Mouse (Mus musculus): ENCODE measurements at regions not wholly inside any gene's neighbourhood (a gene's known extent, or its start where the extent isn't known, plus 50 kb on each side); places are given as distances from the start of the nearest gene placed in this dataset.

GRCm38 (mm10) chr4:150740167-150740566 is 88.2 kb upstream of the Slc45a1 start:
- H3K27me3 ChIP-seq (ENCODE audit: control insufficient read depth in 1 of 2, insufficient read depth in 2 of 2, low read length in 2 of 2): peaks cover 0 to 4% of the 10 kb centered on the region in 2 experiments; a peak in 2 of 4 replicates
- no peaks in the 10 kb centered on the region for H3K79me2 ChIP-seq (ENCODE audit: control insufficient read depth, insufficient read depth, low read length, poor library complexity)
- no peaks in the 10 kb centered on the region for H3K36me3 ChIP-seq (ENCODE audit: control insufficient read depth in 1 of 2, insufficient read depth in 2 of 2, low read length in 2 of 2)
- H3K9ac ChIP-seq (ENCODE audit: control insufficient read depth, low read depth, low read length, poor library complexity, severe bottlenecking): no peak overlapping the region
- H3K4me3 ChIP-seq (ENCODE audit: control insufficient read depth in 1 of 2, insufficient read depth in 1 of 2, low read depth in 2 of 2, low read length in 2 of 2): no peak overlapping the region
- no peaks in the 10 kb centered on the region for H3K9me3 ChIP-seq (replicated peaks; ENCODE audit: insufficient read depth, low read length)
- TF ChIP-seq POLR2A (IDR thresholded peaks at IDR 0.05; ENCODE audit: control insufficient read depth in 1 of 2, insufficient read depth in 1 of 2, low read depth in 1 of 2, low read length in 2 of 2, poor library complexity in 1 of 2): no peak
- TF ChIP-seq TAL1 (IDR thresholded peaks at IDR 0.05; ENCODE audit: low read length): no peak
- no peak for TF ChIP-seq JUND (IDR thresholded peaks at IDR 0.05; ENCODE audit: low read depth, low read length)
- TF ChIP-seq SIN3A (IDR thresholded peaks at IDR 0.05; ENCODE audit: low read length): no peak
- no peak for TF ChIP-seq GABPA (IDR thresholded peaks at IDR 0.05; ENCODE audit: low read depth, low read length)
- TF ChIP-seq POLR2AphosphoS5 (IDR thresholded peaks at IDR 0.05; ENCODE audit: borderline replicate concordance, low read depth, low read length): no peak
- TF ChIP-seq USF1 (IDR thresholded peaks at IDR 0.05; ENCODE audit: low read depth, low read length): no peak
- TF ChIP-seq TBP (IDR thresholded peaks at IDR 0.05; ENCODE audit: low read depth, low read length): no peak
- no peak for TF ChIP-seq TCF12 (IDR thresholded peaks at IDR 0.05; ENCODE audit: low read depth, low read length)
- TF ChIP-seq MAFK (IDR thresholded peaks at IDR 0.05; ENCODE audit: borderline replicate concordance, low read depth, low read length): no peak
- TF ChIP-seq CHD2 (IDR thresholded peaks at IDR 0.05; ENCODE audit: low read length): no peak
- no peak for TF ChIP-seq ELF1 (IDR thresholded peaks at IDR 0.05; ENCODE audit: low read depth, low read length)
- TF ChIP-seq CHD1 (IDR thresholded peaks at IDR 0.05; ENCODE audit: low read depth, low read length): no peak
- no peak for TF ChIP-seq MAZ (IDR thresholded peaks at IDR 0.05; ENCODE audit: low read depth, low read length)
- TF ChIP-seq NELFE (IDR thresholded peaks at IDR 0.05; ENCODE audit: low read depth, low read length): no peak
- H3K4me1 ChIP-seq (ENCODE audit: control insufficient read depth in 1 of 2, insufficient read depth in 2 of 2, low read length in 2 of 2): no peaks in the 10 kb centered on the region
- H3K27ac ChIP-seq (ENCODE audit: control insufficient read depth, low read depth, low read length): no peak overlapping the region
- no peak for DNase-seq (ENCODE audit: low read depth, low spot score)

DNA sequence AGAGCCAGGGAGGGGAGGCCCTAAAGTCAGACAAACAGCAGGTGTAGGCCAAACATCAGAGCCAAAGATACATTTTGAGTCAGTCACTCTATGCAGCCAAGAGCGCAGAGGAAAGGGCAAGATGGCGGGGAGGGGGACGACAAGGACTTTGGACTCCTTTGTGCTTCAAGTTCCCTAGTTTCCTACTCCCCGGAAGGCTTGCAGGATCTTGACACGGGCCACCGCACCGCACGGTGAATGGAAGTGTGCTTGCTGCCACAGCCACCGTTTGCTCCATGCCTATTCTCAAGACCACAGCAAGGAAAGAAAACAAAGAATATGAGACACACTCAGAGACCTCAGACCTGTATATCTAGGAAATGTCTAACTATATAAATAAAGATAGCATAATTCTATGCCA is 86.8 kb upstream of the Slc45a1 start:
- Histone ChIP-seq H3K36me3 (ENCODE audit: control insufficient read depth in 1 of 2, insufficient read depth in 2 of 2, low read length in 2 of 2) (no peaks in the 10 kb centered on the region), H3K9me3 (replicated peaks; ENCODE audit: insufficient read depth, low read length) (no peaks in the 10 kb centered on the region), H3K27me3 (ENCODE audit: control insufficient read depth in 1 of 2, insufficient read depth in 2 of 2, low read length in 2 of 2) (peaks cover 0 to 4% of the 10 kb centered on the region in 2 experiments; a peak in 2 of 4 replicates), H3K9ac (ENCODE audit: control insufficient read depth, low read depth, low read length, poor library complexity, severe bottlenecking) (no peak overlapping the region), H3K4me3 (ENCODE audit: control insufficient read depth in 1 of 2, insufficient read depth in 1 of 2, low read depth in 2 of 2, low read length in 2 of 2) (no peak overlapping the region), H3K27ac (ENCODE audit: control insufficient read depth, low read depth, low read length) (no peak overlapping the region), H3K4me1 (ENCODE audit: control insufficient read depth in 1 of 2, insufficient read depth in 2 of 2, low read length in 2 of 2) (no peaks in the 10 kb centered on the region), H3K79me2 (ENCODE audit: control insufficient read depth, insufficient read depth, low read length, poor library complexity) (no peaks in the 10 kb centered on the region)
- DNase-seq (ENCODE audit: low read depth, low spot score): no peak
- no peak for TF ChIP-seq MYB (IDR thresholded peaks at IDR 0.05; ENCODE audit: low read depth, low read length)
- no peak for TF ChIP-seq HCFC1 (IDR thresholded peaks at IDR 0.05; ENCODE audit: low read depth, low read length)
- TF ChIP-seq JUND (IDR thresholded peaks at IDR 0.05; ENCODE audit: low read depth, low read length): no peak
- no peak for TF ChIP-seq NRF1 (IDR thresholded peaks at IDR 0.05; ENCODE audit: insufficient read depth, low read depth, low read length, poor library complexity, severe bottlenecking)
- no peak for TF ChIP-seq POLR2A (IDR thresholded peaks at IDR 0.05; ENCODE audit: control insufficient read depth in 1 of 2, insufficient read depth in 1 of 2, low read depth in 1 of 2, low read length in 2 of 2, poor library complexity in 1 of 2)
- TF ChIP-seq ZKSCAN1 (IDR thresholded peaks at IDR 0.05; ENCODE audit: low read depth, low read length): no peak
- TF ChIP-seq ZNF384 (IDR thresholded peaks at IDR 0.05; ENCODE audit: low read depth, low read length): no peak
- no peak for TF ChIP-seq MEF2A (IDR thresholded peaks at IDR 0.05; ENCODE audit: extremely low read depth, insufficient replicate concordance, low read depth, low read length, poor library complexity, severe bottlenecking)
- no peak for TF ChIP-seq TAL1 (IDR thresholded peaks at IDR 0.05; ENCODE audit: low read length)
- no peak for TF ChIP-seq MXI1 (IDR thresholded peaks at IDR 0.05; ENCODE audit: low read depth, low read length)
- no peak for TF ChIP-seq MYC (IDR thresholded peaks at IDR 0.05; ENCODE audit: low read depth, low read length)
